Mouse (Mus musculus) stomach, postnatal 0 days (tissue): ENCODE measurements around the gene Cdca3. TPM values are rescaled to one million over a fixed set of nuclear protein-coding genes. Genes with fewer than 3 reads are reported as not detected.
A peak's percentile ranks its signal among the peaks of the same experiment; 100 is the strongest.

Experiments
- ATAC-seq: fragments of 200-750 bp; cut with Nextera tagmentation; 2 replicates; pipeline ENCODE4 v1.8.0; 2017; ENCODE audit not compliant: low FRiP score, low TSS enrichment
- DNase-seq: peaks from one replicate; pipeline ENCODE4 v3.0.0-alpha.2; 2016; ENCODE audit warnings: low spot score
- H3K27ac ChIP-seq: fragments of 300-500 bp; sonication (generic); replicated peaks from 2 replicates; pipeline ENCODE4 v1.5.1; 2014; ENCODE audit warnings: mild to moderate bottlenecking, control low read depth
- H3K27me3 ChIP-seq: fragments of 300-500 bp; sonication (generic); 2 replicates; pipeline ENCODE4 v1.6.1; 2014; ENCODE audit warnings: low read length; ENCODE audit not compliant: control insufficient read depth, insufficient read depth
- H3K36me3 ChIP-seq: fragments of 300-500 bp; sonication (generic); 2 replicates; pipeline ENCODE4 v1.6.1; 2014; ENCODE audit warnings: low read length, mixed read lengths; ENCODE audit not compliant: control insufficient read depth, insufficient read depth
- H3K4me1 ChIP-seq: fragments of 300-500 bp; sonication (generic); replicated peaks from 2 replicates; pipeline ENCODE4 v1.6.1; 2014; ENCODE audit warnings: antibody characterized with exemption; ENCODE audit not compliant: control insufficient read depth, insufficient read depth
- H3K4me2 ChIP-seq: fragments of 300-500 bp; sonication (generic); replicated peaks from 2 replicates; pipeline ENCODE4 v1.6.1; 2014; ENCODE audit warnings: low read depth, mild to moderate bottlenecking, control low read depth, moderate library complexity
- H3K4me3 ChIP-seq: fragments of 300-500 bp; sonication (generic); 2 replicates; pipeline ENCODE4 v1.5.1; 2014; ENCODE audit warnings: low read depth, low read length, control low read depth
- H3K9ac ChIP-seq: fragments of 300-500 bp; sonication (generic); 2 replicates; pipeline ENCODE4 v1.6.1; 2014; ENCODE audit warnings: mild to moderate bottlenecking, low read length, control low read depth, mixed read lengths
- H3K9me3 ChIP-seq: fragments of 300-500 bp; sonication (generic); 2 replicates; pipeline ENCODE4 v1.6.1; 2016; ENCODE audit warnings: low read length; ENCODE audit not compliant: control insufficient read depth
- CTCF ChIP-seq: IDR thresholded peaks from 2 replicates; pipeline ENCODE4 v1.5.1; 2016; ENCODE audit warnings: antibody characterized with exemption, low read depth, mild to moderate bottlenecking, moderate library complexity
- EP300 ChIP-seq: optimal IDR thresholded peaks from 2 replicates; pipeline ENCODE3; 2016; ENCODE audit warnings: antibody characterized with exemption
- WGBS: fragments of 180-500 bp; shearing (Covaris S2); extraction: QIAGEN DNeasy Blood & Tissue Kit; methylation state at CpG from one replicate; pipeline ENCODE4 v1.1.7; 2014; 5-methylcytosine and 5-hydroxymethylcytosine counted together
- polyA plus RNA-seq: library from polyadenylated mRNA; unstranded; fragments of >200 nt; fragmentation: Nextera tagmentation; extraction: Ambion mirVana; gene quantifications from 2 replicates; pipeline ENCODE4 v1.2.1, GENCODE M21; 2015

Gene Cdca3
- polyA plus RNA-seq, 1 experiment from 2014 or later = 52.8 TPM

DNA sequence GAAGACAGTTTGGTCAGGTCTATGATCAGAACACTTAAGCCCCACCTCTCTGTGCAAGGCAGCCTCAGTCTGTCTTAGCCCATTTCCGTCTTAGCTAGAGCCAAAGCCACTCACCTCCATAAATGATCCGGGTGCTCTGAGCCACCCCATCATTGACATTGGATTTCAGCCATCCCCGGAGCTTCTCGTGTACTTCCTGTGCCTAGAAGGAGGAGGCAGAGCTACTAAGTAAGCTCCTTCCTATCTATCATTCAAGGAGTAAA is 18.0 kb upstream of the Cdca3 start:
- H3K27me3 ChIP-seq = no peaks in the 10 kb centered on the region
- peaks cover 6% of the 10 kb centered on the region for H3K4me1 ChIP-seq
- peak overlapping the region; percentile 24; the same call in 1 of the 2 replicates for H3K27ac ChIP-seq
- H3K36me3 ChIP-seq = peaks cover 16% of the 10 kb centered on the region
- DNase-seq (no peak), ATAC-seq (no peak)
- no peak overlapping the region for H3K4me3 ChIP-seq
- TF ChIP-seq CTCF (no peak), EP300 (no peak)
- WGBS = 65% methylated on average over 4 of the region's 4 CpGs
- H3K9me3 ChIP-seq = no peaks in the 10 kb centered on the region
- no peak overlapping the region for H3K9ac ChIP-seq
- no peak overlapping the region for H3K4me2 ChIP-seq

DNA sequence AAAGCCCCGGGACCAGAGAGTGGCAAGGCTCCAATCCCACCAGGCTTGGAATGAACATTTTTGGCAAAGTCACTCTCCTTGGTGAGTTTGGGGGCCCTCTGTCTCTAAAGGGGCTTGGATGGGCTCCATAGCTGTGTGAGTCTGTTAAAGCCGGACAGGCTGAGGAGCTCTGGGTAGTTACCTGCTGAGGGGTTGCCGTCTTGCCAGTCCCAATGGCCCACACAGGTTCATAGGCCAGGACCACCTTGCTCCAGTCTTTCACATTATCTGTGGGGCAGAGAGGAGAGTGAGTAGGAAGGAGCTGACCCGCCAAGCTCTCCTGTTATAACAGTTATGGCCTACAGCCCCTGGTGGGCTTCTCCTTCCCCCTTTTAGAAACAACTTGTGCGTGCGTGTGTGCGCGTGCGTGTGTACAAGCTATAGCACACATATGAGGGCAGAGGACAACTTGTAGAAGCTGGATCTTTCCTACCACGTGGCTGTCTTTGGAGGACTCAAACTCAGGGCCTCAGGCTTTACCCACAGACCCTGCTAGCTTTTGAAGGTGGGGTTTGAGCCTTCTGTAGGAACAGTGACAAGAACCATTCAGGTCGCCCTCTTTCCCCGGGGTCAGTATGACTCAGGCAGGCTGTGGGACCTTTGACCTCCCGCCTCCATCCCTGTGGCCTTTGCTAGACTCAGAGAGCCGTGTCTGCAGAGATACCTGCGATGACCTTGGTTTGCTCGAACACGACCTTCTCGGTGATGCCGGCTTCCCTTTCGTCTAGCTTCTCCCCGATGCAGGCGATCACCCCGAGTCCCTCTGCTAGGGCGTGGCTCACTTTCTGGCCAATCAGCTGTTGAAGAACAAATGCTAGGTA is 17.4 kb upstream of the Cdca3 start:
- peaks cover 19% of the 10 kb centered on the region for H3K36me3 ChIP-seq
- no peaks in the 10 kb centered on the region for H3K27me3 ChIP-seq
- DNase-seq (no peak), ATAC-seq (no peak)
- H3K27ac ChIP-seq = peak overlapping the region; percentile 24; the same call in 1 of the 2 replicates
- H3K9me3 ChIP-seq = no peaks in the 10 kb centered on the region
- H3K9ac ChIP-seq = peak overlapping the region; percentile 66; the same call in 1 of the 2 replicates
- no peak for TF ChIP-seq CTCF
- no peak for TF ChIP-seq EP300
- H3K4me1 ChIP-seq = peaks cover 6% of the 10 kb centered on the region
- H3K4me2 ChIP-seq = peak overlapping the region; percentile 64
- H3K4me3 ChIP-seq = peak overlapping the region; percentile 59
- 68% methylated on average over 24 of the region's 24 CpGs for WGBS

DNA sequence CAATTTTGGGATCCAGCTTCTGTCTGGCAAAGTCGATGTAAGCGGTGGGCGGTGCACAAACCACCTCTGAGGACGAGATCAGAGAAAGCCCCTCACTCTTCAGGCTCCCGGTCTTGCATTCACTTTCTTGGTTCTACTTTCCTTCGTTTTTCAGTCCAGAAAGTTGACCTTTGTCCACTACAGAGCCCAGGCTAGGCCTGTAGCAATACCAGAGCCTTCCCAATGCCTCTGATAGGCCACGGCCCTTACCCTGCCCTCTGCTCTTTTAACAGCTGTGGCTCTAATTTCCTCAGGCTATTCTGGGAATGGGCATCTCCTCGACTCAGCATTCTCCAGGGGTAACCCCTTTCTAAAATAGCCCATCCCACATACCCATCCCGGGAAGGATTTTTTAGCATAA is 16.5 kb upstream of the Cdca3 start:
- Histone ChIP-seq H3K27ac (peak overlapping the region; percentile 85), H3K4me1 (peaks cover 6% of the 10 kb centered on the region), H3K4me2 (peak overlapping the region; percentile 64), H3K9ac (peak overlapping the region; percentile 66), H3K9me3 (no peaks in the 10 kb centered on the region), H3K4me3 (peak overlapping the region; percentile 59), H3K36me3 (peaks cover 27% of the 10 kb centered on the region), H3K27me3 (no peaks in the 10 kb centered on the region)
- WGBS = 8% methylated on average over 9 of the region's 9 CpGs
- TF ChIP-seq EP300 = no peak
- no peak for TF ChIP-seq CTCF
- DNase-seq (no peak), ATAC-seq (no peak)

DNA sequence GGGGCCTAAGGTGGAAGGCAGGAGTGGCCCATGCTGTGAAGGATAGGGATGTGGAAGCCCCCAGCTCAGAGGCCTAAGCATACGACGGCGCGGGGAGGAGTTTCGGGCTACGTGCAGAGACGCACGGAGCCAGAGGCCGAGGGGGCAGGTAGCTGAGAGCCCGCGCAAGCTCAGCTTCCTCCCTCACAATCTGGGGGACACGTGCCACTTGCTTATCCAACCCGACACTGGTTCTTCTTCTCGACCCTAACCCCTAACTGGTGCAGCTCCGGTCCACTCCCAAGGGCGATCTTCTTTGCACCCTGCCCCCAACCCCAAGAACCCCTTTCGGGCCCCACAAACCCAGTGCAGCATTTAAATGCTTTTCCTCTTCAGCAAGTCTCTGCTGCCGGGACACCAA is 15.9 kb upstream of the Cdca3 start:
- TF ChIP-seq EP300 (no peak), CTCF (no peak)
- peak overlapping the region; percentile 64 for H3K4me2 ChIP-seq
- WGBS = 1% methylated on average over 18 of the region's 18 CpGs
- H3K27ac ChIP-seq = peak overlapping the region; percentile 85
- no peaks in the 10 kb centered on the region for H3K27me3 ChIP-seq
- ATAC-seq (peak; percentile 47), DNase-seq (peak; percentile 76)
- H3K36me3 ChIP-seq = peaks cover 31% of the 10 kb centered on the region
- H3K4me1 ChIP-seq = peaks cover 4% of the 10 kb centered on the region
- peak overlapping the region; percentile 66 for H3K9ac ChIP-seq
- no peaks in the 10 kb centered on the region for H3K9me3 ChIP-seq
- H3K4me3 ChIP-seq = peak overlapping the region; percentile 59

DNA sequence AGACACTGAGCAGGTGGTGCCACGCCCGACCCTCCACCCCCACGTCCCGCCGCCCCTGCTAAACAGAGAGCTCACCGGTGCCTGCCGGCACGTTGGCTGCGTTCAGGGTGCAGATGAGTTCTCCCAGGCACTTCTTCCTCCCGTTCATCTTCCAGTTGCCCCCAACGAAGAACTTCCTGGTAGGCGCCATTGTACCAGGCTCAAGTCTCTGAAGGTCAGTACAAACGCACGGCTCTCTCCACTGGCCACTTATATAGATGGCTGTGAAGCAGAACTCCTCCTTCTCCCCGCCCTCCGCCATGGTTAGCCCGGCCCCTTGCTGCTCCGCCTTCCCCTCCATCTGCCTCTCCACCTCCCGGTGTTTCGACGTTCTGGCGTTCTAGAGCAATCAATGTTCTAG is 15.4 kb upstream of the Cdca3 start, which contains the start of gene Tpi1:
TSS of gene Tpi1 (minus strand) at position 364 of the 400 bp plus-strand sequence.
- H3K4me1 ChIP-seq = peaks cover 4% of the 10 kb centered on the region
- peak within 1 kb of the TSS; percentile 66 for H3K9ac ChIP-seq
- no peak for TF ChIP-seq EP300
- peak; percentile 21; the same call in 1 of the 2 replicates for TF ChIP-seq CTCF
- H3K36me3 ChIP-seq = peaks cover 31% of the 10 kb centered on the region
- no peaks in the 10 kb centered on the region for H3K27me3 ChIP-seq
- H3K9me3 ChIP-seq = no peaks in the 10 kb centered on the region
- WGBS = under 1% methylated on average over 22 of the region's 22 CpGs
- peak within 1 kb of the TSS; percentile 59 for H3K4me3 ChIP-seq
- ATAC-seq = peak; percentile 90
- peak within 1 kb of the TSS; percentile 85 for H3K27ac ChIP-seq
- H3K4me2 ChIP-seq = peak within 1 kb of the TSS; percentile 64
- peak; percentile 94 for DNase-seq

DNA sequence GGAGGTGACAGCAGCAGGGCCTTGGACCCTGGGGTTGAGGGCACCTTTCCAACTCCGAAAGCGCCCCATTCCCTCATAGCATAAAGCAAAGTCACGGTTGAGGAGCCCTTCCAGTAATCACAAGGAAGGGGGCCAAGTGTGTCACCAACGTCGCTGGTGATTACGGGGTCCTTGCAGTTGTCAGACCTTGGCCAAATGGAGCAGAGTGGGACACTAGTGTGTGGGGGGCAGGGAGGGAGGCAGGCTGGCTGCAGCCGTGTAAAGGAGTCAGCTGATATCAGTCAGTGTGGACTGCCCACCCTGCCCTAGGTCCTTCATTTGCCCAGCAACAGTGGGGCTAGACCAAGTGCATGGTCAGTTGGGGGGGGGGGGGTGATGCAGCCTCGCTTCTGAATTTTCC is 14.9 kb upstream of the Cdca3 start:
- 30% methylated on average over 8 of the region's 8 CpGs for WGBS
- DNase-seq = no peak
- ATAC-seq = peak; percentile 16; the same call in 1 of the 2 replicates
- Histone ChIP-seq H3K4me1 (peaks cover 4% of the 10 kb centered on the region), H3K27me3 (no peaks in the 10 kb centered on the region), H3K9ac (peak overlapping the region; percentile 66; the same call in 1 of the 2 replicates), H3K4me3 (peak overlapping the region; percentile 59), H3K27ac (no peak overlapping the region), H3K9me3 (no peaks in the 10 kb centered on the region), H3K36me3 (peaks cover 33% of the 10 kb centered on the region), H3K4me2 (peak overlapping the region; percentile 64)
- TF ChIP-seq EP300 (no peak), CTCF (no peak)
